12 mouse cellular contexts compared by ENCODE assay signal in the genomic region with DNA sequence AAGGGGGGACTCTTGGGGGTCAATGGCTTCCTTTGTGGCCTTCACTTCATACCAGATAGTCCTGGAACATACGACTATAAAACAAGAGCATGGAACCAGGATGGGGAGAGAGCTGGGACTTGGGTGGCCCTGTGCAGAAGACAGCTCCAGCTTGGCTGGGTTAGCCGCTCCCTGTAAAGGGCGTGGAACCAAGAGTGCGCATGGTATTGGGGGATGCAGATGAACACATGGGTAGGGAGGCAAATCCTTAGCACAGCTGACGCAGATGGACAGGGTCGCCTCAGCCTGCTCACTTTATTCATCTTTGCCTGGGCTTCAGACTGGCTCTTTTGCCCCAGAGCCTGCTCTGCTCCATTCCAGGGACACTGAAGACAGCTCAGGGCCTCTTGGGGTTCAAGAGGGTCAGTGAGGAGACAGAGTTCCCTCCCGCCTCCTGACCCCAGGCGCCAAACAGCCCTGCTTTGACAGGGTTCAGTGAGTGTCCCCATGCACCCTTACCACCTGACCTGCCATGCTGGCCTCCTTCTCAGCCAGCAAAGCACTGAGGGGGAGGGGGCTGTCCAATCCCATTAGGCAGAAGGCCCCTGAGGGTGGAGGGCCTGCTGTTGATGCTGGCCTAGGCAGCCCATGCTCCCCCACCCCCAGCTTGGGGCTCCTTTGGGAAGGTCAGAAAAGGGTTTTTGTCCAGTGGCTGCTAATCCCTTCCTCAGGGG. TPM values are rescaled to one million over a fixed set of nuclear protein-coding genes. Genes with fewer than 3 reads are reported as not detected.
DNase-seq lines count a peak whose midpoint lies in the region; ATAC-seq lines count a peak whose summit lies in the region.
"Had no signal": no experiment of that assay in that cellular context is flagged by ENCODE, and none has a peak within 500 bp of the region (broad histone marks: within the 10 kb centered on the region; RNA-seq: fewer than 3 reads in every experiment).

No protein-coding gene starts in this region.

- peaks cover 19% of the 10 kb centered on the region for H3K4me1 ChIP-seq in forebrain, embryonic 13.5 days

- ATAC-seq in forebrain, embryonic 13.5 days = no peak
- no peak for ATAC-seq in monocyte, adult 5-6 weeks (replicated peaks; ENCODE audit: insufficient number of reproducible peaks, low FRiP score, low TSS enrichment, poor library complexity, severe bottlenecking)
- ATAC-seq: intestine, postnatal 0 days had no signal

- 41% methylated on average over 8 of the region's 8 CpGs for WGBS in forebrain, embryonic 13.5 days

- no peak overlapping the region for H3K27ac ChIP-seq in forebrain, embryonic 13.5 days
- H3K27ac ChIP-seq: liver, embryonic 14.5 days had no signal

- no peaks in the 10 kb centered on the region for H3K9me3 ChIP-seq in forebrain, embryonic 13.5 days (replicated peaks)
- H3K9me3 ChIP-seq: heart, embryonic 12.5 days had no signal

- DNase-seq in left cerebral cortex, postnatal 4 days = peak; percentile 54
- DNase-seq in left cerebral cortex, postnatal 14 days (ENCODE audit: low spot score in 2 of 2) = no peak
- peak; percentile 56 for DNase-seq in kidney, postnatal 14 days
- DNase-seq in retina, postnatal 1 day = peak; percentile 92
- DNase-seq in gastrocnemius, postnatal 4 days (ENCODE audit: low spot score in 2 of 2) = no peak

- H3K4me3 ChIP-seq in forebrain, embryonic 13.5 days = no peak overlapping the region
- H3K4me3 ChIP-seq: heart, embryonic 12.5 days had no signal

- H3K4me2 ChIP-seq in forebrain, embryonic 13.5 days = no peak overlapping the region
- H3K4me2 ChIP-seq: heart, embryonic 12.5 days had no signal

- H3K9ac ChIP-seq in forebrain, embryonic 13.5 days = peak overlapping the region; percentile 30
- H3K9ac ChIP-seq: liver, embryonic 14.5 days had no signal

- H3K27me3 ChIP-seq in forebrain, embryonic 13.5 days = no peaks in the 10 kb centered on the region; the same call in 1 of the 2 replicates

- H3K36me3 ChIP-seq in forebrain, embryonic 13.5 days (ENCODE audit: poor library complexity, severe bottlenecking) = peaks cover 15% of the 10 kb centered on the region

- intact Hi-C loops in left cerebral cortex, postnatal 4 days (cut with DNase I) = no loop called here
- intact Hi-C loops in left cerebral cortex, postnatal 14 days (cut with DNase I) = no loop called here

RNA-seq across cellular contexts. Expression of a gene that starts 7.1 kb away (rescaled TPM):
- 1 to 10 TPM; 5.6 to 7.6 TPM for total RNA-seq in left cerebral cortex, postnatal 4 days (2021)
- total RNA-seq in left cerebral cortex, postnatal 14 days (2021) = 10 to 100 TPM; 16.3 to 24.4 TPM
- polyA plus RNA-seq in forebrain, embryonic 13.5 days (2015; fragmentation: Nextera tagmentation; extraction: Ambion mirVana) = not detected in 2 replicates
- total RNA-seq in monocyte, adult 5-6 weeks (2017) = not detected in 3 replicates
- not detected for total RNA-seq in gastrocnemius, postnatal 4 days (2021)
- polyA plus RNA-seq: heart, embryonic 12.5 days; intestine, postnatal 0 days; liver, embryonic 14.5 days had no signal

RNA-seq across cellular contexts. Expression of a gene that starts 9.8 kb away (rescaled TPM):
- total RNA-seq in left cerebral cortex, postnatal 4 days (2021) = 10 to 100 TPM; 35.2 to 38.9 TPM
- 10 to 100 TPM; 30.0 to 34.2 TPM for total RNA-seq in left cerebral cortex, postnatal 14 days (2021)
- 20.0 and 20.3 TPM in 2 replicates for polyA plus RNA-seq in forebrain, embryonic 13.5 days (2015; fragmentation: Nextera tagmentation; extraction: Ambion mirVana)
- 3.8 to 20.7 TPM (median 20.3 TPM) in 3 replicates for total RNA-seq in monocyte, adult 5-6 weeks (2017)
- 10 to 100 TPM; 14.3 to 15.3 TPM for total RNA-seq in gastrocnemius, postnatal 4 days (2021)

RNA-seq across cellular contexts. Expression of a gene that starts 21.6 kb away (rescaled TPM):
- under 1 TPM in 1 of 2 experiments, not detected in 1; 0.22 TPM for total RNA-seq in left cerebral cortex, postnatal 4 days (2021)
- not detected for total RNA-seq in left cerebral cortex, postnatal 14 days (2021)
- not detected in 2 replicates for polyA plus RNA-seq in forebrain, embryonic 13.5 days (2015; fragmentation: Nextera tagmentation; extraction: Ambion mirVana)
- not detected in 3 replicates for total RNA-seq in monocyte, adult 5-6 weeks (2017)
- total RNA-seq in gastrocnemius, postnatal 4 days (2021) = not detected
- total RNA-seq: left cerebral cortex, adult 8-10 months had no signal
- polyA plus RNA-seq: cortical plate, adult 2 months; heart, embryonic 12.5 days; intestine, postnatal 0 days; liver, embryonic 14.5 days had no signal

RNA-seq across cellular contexts. Expression of a gene that starts 38.3 kb away (rescaled TPM):
- total RNA-seq in left cerebral cortex, postnatal 4 days (2021) = 10 to 100 TPM; 29.7 to 31.0 TPM
- total RNA-seq in left cerebral cortex, postnatal 14 days (2021) = 10 to 100 TPM; 25.4 to 29.1 TPM
- 56.5 and 63.9 TPM in 2 replicates for polyA plus RNA-seq in forebrain, embryonic 13.5 days (2015; fragmentation: Nextera tagmentation; extraction: Ambion mirVana)
- 30.6 to 40.9 TPM (median 34.3 TPM) in 3 replicates for total RNA-seq in monocyte, adult 5-6 weeks (2017)
- total RNA-seq in gastrocnemius, postnatal 4 days (2021) = 10 to 100 TPM; 68.2 to 75.6 TPM

RNA-seq across cellular contexts. Expression of a gene that starts 46.4 kb away (rescaled TPM):
- total RNA-seq in left cerebral cortex, postnatal 4 days (2021) = 10 to 100 TPM; 60.3 to 62.1 TPM
- total RNA-seq in left cerebral cortex, postnatal 14 days (2021) = 10 to 100 TPM; 73.3 to 82.3 TPM
- 63.2 and 70.0 TPM in 2 replicates for polyA plus RNA-seq in forebrain, embryonic 13.5 days (2015; fragmentation: Nextera tagmentation; extraction: Ambion mirVana)
- total RNA-seq in monocyte, adult 5-6 weeks (2017) = 1.9 to 7.7 TPM (median 7.5 TPM) in 3 replicates
- 100 to 1,000 TPM; 112 to 115 TPM for total RNA-seq in gastrocnemius, postnatal 4 days (2021)

Comparison
In these comparisons a context has a peak if more than half of its experiments do, and no peak if none do; other contexts are left out.
1. DNase-seq: peak in left cerebral cortex, postnatal 4 days (single experiment), kidney, postnatal 14 days (single experiment) and retina, postnatal 1 day (single experiment); none in left cerebral cortex, postnatal 14 days (0 of 2) and gastrocnemius, postnatal 4 days (0 of 2).